Mouse (Mus musculus): ENCODE data around the gene Gm10985.

DNA sequence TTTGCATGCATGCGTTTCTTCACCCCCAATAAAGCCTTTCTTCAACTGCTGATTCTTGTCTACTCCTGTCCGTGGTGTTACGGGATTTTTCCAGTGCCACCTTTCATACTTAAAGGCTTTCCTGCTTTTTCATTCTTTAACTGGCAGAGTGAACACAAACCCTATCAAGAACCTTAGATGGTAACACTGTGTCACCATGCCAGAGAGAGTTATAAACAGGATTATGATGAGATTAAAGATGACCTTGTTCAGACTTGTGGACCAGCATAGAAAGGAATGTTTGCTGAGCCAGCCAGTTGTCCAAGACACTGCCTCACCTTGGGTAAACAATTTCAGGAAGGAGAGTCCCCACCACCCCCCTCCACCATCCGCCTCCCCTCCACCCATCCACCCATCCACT, 23.3 kb downstream of the Gm10985 start:
- TF ChIP-seq USF1 (IDR thresholded peaks at IDR 0.05; ENCODE audit: low read depth) (no peak), CTCF (IDR thresholded peaks at IDR 0.05; ENCODE audit: control insufficient read depth, insufficient read depth, insufficient read length) (no peak), MAX (IDR thresholded peaks at IDR 0.05) (no peak), CEBPB (IDR thresholded peaks at IDR 0.05; ENCODE audit: low read depth) (no peak), FOSL1 (IDR thresholded peaks at IDR 0.05; ENCODE audit: insufficient read depth, low read length, poor library complexity, severe bottlenecking) (no peak)

Data from C2C12 (cell line).